Mouse (Mus musculus): ENCODE results near the gene Vps13c. TPM values are rescaled to one million over a fixed set of nuclear protein-coding genes. Genes with fewer than 3 reads are reported as not detected.

The Vps13c gene
- total and polyA plus RNA-seq, 3 experiments: 10.8 to 25.7 (median 18.4) TPM

- Histone ChIP-seq H3K27ac (ENCODE audit: insufficient read depth, low read depth) (no peak overlapping the region), H3K36me3 (replicated peaks in 1 of 2; ENCODE audit: control insufficient read depth in 1 of 2, insufficient read depth in 1 of 2, low read length in 1 of 2) (no peaks in the 10 kb centered on the region), H3K4me3 (replicated peaks in 1 of 3; ENCODE audit: low read depth in 2 of 3, low read length in 2 of 3, poor library complexity in 1 of 3) (no peak overlapping the region), H3K9ac (ENCODE audit: insufficient read depth, low read depth) (no peak overlapping the region), H3K27me3 (replicated peaks) (peaks cover 74% of the 10 kb centered on the region), H3K4me2 (ENCODE audit: insufficient read depth, low read depth, poor library complexity, severe bottlenecking) (no peak overlapping the region), H3K4me1 (ENCODE audit: control insufficient read depth in 1 of 2, insufficient read depth in 2 of 2) (no peaks in the 10 kb centered on the region), H3K79me2 (replicated peaks; ENCODE audit: control insufficient read depth, extremely low read depth, insufficient read depth, poor library complexity, severe bottlenecking) (no peaks in the 10 kb centered on the region), H3K9me3 (replicated peaks; ENCODE audit: low read length) (no peaks in the 10 kb centered on the region)
- dilution Hi-C loops (cut with MboI; ENCODE audit: extremely low pct_ligation_motif_present, extremely low pct_unique_long_range_greater_than_20kb, low sequenced_read_pairs): no loop called here
- TF ChIP-seq GABPA (IDR thresholded peaks at IDR 0.05; ENCODE audit: insufficient replicate concordance, low read depth, low read length): no peak
- TF ChIP-seq ZMIZ1 (IDR thresholded peaks at IDR 0.05; ENCODE audit: low read depth, low read length): no peak
- no peak for TF ChIP-seq ELF1 (IDR thresholded peaks at IDR 0.05; ENCODE audit: low read depth, low read length)
- no peak for TF ChIP-seq ZNF384 (IDR thresholded peaks at IDR 0.05; ENCODE audit: low read depth, low read length)
- TF ChIP-seq ZKSCAN1 (IDR thresholded peaks at IDR 0.05; ENCODE audit: borderline replicate concordance, low read depth, low read length): no peak
- TF ChIP-seq ETS1 (conservative IDR thresholded peaks at IDR 0.05; ENCODE audit: low read depth, low read length): no peak
- no peak for TF ChIP-seq CHD2 (IDR thresholded peaks at IDR 0.05; ENCODE audit: low read length)
- in situ Hi-C loops (cut with MboI; ENCODE audit: low pct_ligation_motif_present, low pct_unique_long_range_greater_than_20kb, low sequenced_read_pairs): no loop called here
- no peak for DNase-seq (ENCODE audit: extremely low read depth)
These were observed 180.7 kb downstream of the Vps13c start for GRCm38 (mm10) chr9:68020776-68021365.

GRCm38 (mm10) chr9:68022311-68023043, 182.3 kb downstream of the Vps13c start:
- no peaks in the 10 kb centered on the region for H3K36me3 ChIP-seq (replicated peaks in 1 of 2; ENCODE audit: control insufficient read depth in 1 of 2, insufficient read depth in 1 of 2, low read length in 1 of 2)
- no peak overlapping the region for H3K27ac ChIP-seq (ENCODE audit: insufficient read depth, low read depth)
- TF ChIP-seq MAZ (IDR thresholded peaks at IDR 0.05; ENCODE audit: low read depth, low read length) (no peak), ZKSCAN1 (IDR thresholded peaks at IDR 0.05; ENCODE audit: borderline replicate concordance, low read depth, low read length) (no peak), NRF1 (IDR thresholded peaks at IDR 0.05; ENCODE audit: low read depth, low read length) (no peak), CHD1 (IDR thresholded peaks at IDR 0.05; ENCODE audit: low read depth, low read length) (no peak), BHLHE40 (IDR thresholded peaks at IDR 0.05; ENCODE audit: low read depth, low read length) (no peak), PAX5 (IDR thresholded peaks at IDR 0.05; ENCODE audit: low read length) (no peak), POLR2A (IDR thresholded peaks at IDR 0.05; ENCODE audit: low read depth, low read length) (no peak), POLR2AphosphoS2 (IDR thresholded peaks at IDR 0.05; ENCODE audit: low read depth, low read length) (no peak), HCFC1 (IDR thresholded peaks at IDR 0.05; ENCODE audit: low read depth, low read length) (no peak), TBP (conservative IDR thresholded peaks at IDR 0.05; ENCODE audit: low read depth, low read length) (no peak), MYC (IDR thresholded peaks at IDR 0.05; ENCODE audit: low read depth, low read length) (no peak), RCOR1 (conservative IDR thresholded peaks at IDR 0.05; ENCODE audit: low read depth, low read length) (no peak), SIN3A (IDR thresholded peaks at IDR 0.05; ENCODE audit: low read length) (no peak), UBTF (IDR thresholded peaks at IDR 0.05; ENCODE audit: low read depth, low read length) (no peak), ZNF384 (IDR thresholded peaks at IDR 0.05; ENCODE audit: low read depth, low read length) (no peak), KAT2A (IDR thresholded peaks at IDR 0.05; ENCODE audit: insufficient replicate concordance, low read length) (no peak), USF2 (conservative IDR thresholded peaks at IDR 0.05; ENCODE audit: low read depth, low read length) (no peak)
- no peak for DNase-seq (ENCODE audit: extremely low read depth)
- H3K4me2 ChIP-seq (ENCODE audit: insufficient read depth, low read depth, poor library complexity, severe bottlenecking): no peak overlapping the region
- peaks cover 60% of the 10 kb centered on the region for H3K27me3 ChIP-seq (replicated peaks)
- no peaks in the 10 kb centered on the region for H3K79me2 ChIP-seq (replicated peaks; ENCODE audit: control insufficient read depth, extremely low read depth, insufficient read depth, poor library complexity, severe bottlenecking)
- dilution Hi-C loops (cut with MboI; ENCODE audit: extremely low pct_ligation_motif_present, extremely low pct_unique_long_range_greater_than_20kb, low sequenced_read_pairs) (no loop called here), in situ Hi-C loops (cut with MboI; ENCODE audit: low pct_ligation_motif_present, low pct_unique_long_range_greater_than_20kb, low sequenced_read_pairs) (no loop called here)
- no peaks in the 10 kb centered on the region for H3K4me1 ChIP-seq (ENCODE audit: control insufficient read depth in 1 of 2, insufficient read depth in 2 of 2)
- no peak overlapping the region for H3K4me3 ChIP-seq (replicated peaks in 1 of 3; ENCODE audit: low read depth in 2 of 3, low read length in 2 of 3, poor library complexity in 1 of 3)
- no peak overlapping the region for H3K9ac ChIP-seq (ENCODE audit: insufficient read depth, low read depth)
- no peaks in the 10 kb centered on the region for H3K9me3 ChIP-seq (replicated peaks; ENCODE audit: low read length)
